Mouse (Mus musculus) stomach, postnatal 0 days (tissue): ENCODE data around the gene Atp5d. TPM values are rescaled to one million over a fixed set of nuclear protein-coding genes. Genes with fewer than 3 reads are reported as not detected.

Experiments
- ATAC-seq: fragments of 200-750 bp; cut with Nextera tagmentation; 2 replicates; pipeline ENCODE4 v1.8.0; 2017; ENCODE audit not compliant: low FRiP score, low TSS enrichment
- DNase-seq: peaks from one replicate; pipeline ENCODE4 v3.0.0-alpha.2; 2016; ENCODE audit warnings: low spot score
- H3K27ac ChIP-seq: fragments of 300-500 bp; sonication (generic); replicated peaks from 2 replicates; pipeline ENCODE4 v1.5.1; 2014; ENCODE audit warnings: mild to moderate bottlenecking, control low read depth
- H3K27me3 ChIP-seq: fragments of 300-500 bp; sonication (generic); 2 replicates; pipeline ENCODE4 v1.6.1; 2014; ENCODE audit warnings: low read length; ENCODE audit not compliant: control insufficient read depth, insufficient read depth
- H3K36me3 ChIP-seq: fragments of 300-500 bp; sonication (generic); 2 replicates; pipeline ENCODE4 v1.6.1; 2014; ENCODE audit warnings: low read length, mixed read lengths; ENCODE audit not compliant: control insufficient read depth, insufficient read depth
- H3K4me1 ChIP-seq: fragments of 300-500 bp; sonication (generic); replicated peaks from 2 replicates; pipeline ENCODE4 v1.6.1; 2014; ENCODE audit warnings: antibody characterized with exemption; ENCODE audit not compliant: control insufficient read depth, insufficient read depth
- H3K4me2 ChIP-seq: fragments of 300-500 bp; sonication (generic); replicated peaks from 2 replicates; pipeline ENCODE4 v1.6.1; 2014; ENCODE audit warnings: low read depth, mild to moderate bottlenecking, control low read depth, moderate library complexity
- H3K4me3 ChIP-seq: fragments of 300-500 bp; sonication (generic); 2 replicates; pipeline ENCODE4 v1.5.1; 2014; ENCODE audit warnings: low read depth, low read length, control low read depth
- H3K9ac ChIP-seq: fragments of 300-500 bp; sonication (generic); 2 replicates; pipeline ENCODE4 v1.6.1; 2014; ENCODE audit warnings: mild to moderate bottlenecking, low read length, control low read depth, mixed read lengths
- H3K9me3 ChIP-seq: fragments of 300-500 bp; sonication (generic); 2 replicates; pipeline ENCODE4 v1.6.1; 2016; ENCODE audit warnings: low read length; ENCODE audit not compliant: control insufficient read depth
- CTCF ChIP-seq: IDR thresholded peaks from 2 replicates; pipeline ENCODE4 v1.5.1; 2016; ENCODE audit warnings: antibody characterized with exemption, low read depth, mild to moderate bottlenecking, moderate library complexity
- EP300 ChIP-seq: optimal IDR thresholded peaks from 2 replicates; pipeline ENCODE3; 2016; ENCODE audit warnings: antibody characterized with exemption
- WGBS: fragments of 180-500 bp; shearing (Covaris S2); extraction: QIAGEN DNeasy Blood & Tissue Kit; methylation state at CpG from one replicate; pipeline ENCODE4 v1.1.7; 2014; 5-methylcytosine and 5-hydroxymethylcytosine counted together
- polyA plus RNA-seq: library from polyadenylated mRNA; unstranded; fragments of >200 nt; fragmentation: Nextera tagmentation; extraction: Ambion mirVana; gene quantifications from 2 replicates; pipeline ENCODE4 v1.2.1, GENCODE M21; 2015

Atp5d gene
- polyA plus RNA-seq, 1 experiment from 2014 or later: 705 TPM

GRCm38 (mm10) chr10:80104181-80104580 lies 34.3 kb upstream of the Atp5d start:
- ATAC-seq (no peak), DNase-seq (no peak)
- no peak overlapping the region for H3K27ac ChIP-seq
- WGBS: 83% methylated on average over 3 of the region's 3 CpGs
- H3K4me2 ChIP-seq: no peak overlapping the region
- H3K27me3 ChIP-seq: no peaks in the 10 kb centered on the region
- no peaks in the 10 kb centered on the region for H3K36me3 ChIP-seq
- no peak overlapping the region for H3K9ac ChIP-seq
- no peak overlapping the region for H3K4me3 ChIP-seq
- peaks cover 11% of the 10 kb centered on the region for H3K4me1 ChIP-seq
- TF ChIP-seq CTCF: no peak
- no peak for TF ChIP-seq EP300
- H3K9me3 ChIP-seq: no peaks in the 10 kb centered on the region

- no peaks in the 10 kb centered on the region for H3K27me3 ChIP-seq
- peak within 1 kb of the TSS; percentile 43 for H3K9ac ChIP-seq
- no peaks in the 10 kb centered on the region for H3K36me3 ChIP-seq
- peak within 1 kb of the TSS; percentile 36 for H3K4me2 ChIP-seq
- ATAC-seq: no peak
- peak within 1 kb of the TSS; percentile 84 for H3K27ac ChIP-seq
- peak within 1 kb of the TSS; percentile 10; the same call in 1 of the 2 replicates for H3K4me3 ChIP-seq
- DNase-seq: no peak
- 56% methylated on average over 5 of the region's 5 CpGs for WGBS
- peaks cover 9% of the 10 kb centered on the region for H3K4me1 ChIP-seq
- no peak for TF ChIP-seq CTCF
- TF ChIP-seq EP300: no peak
- no peaks in the 10 kb centered on the region for H3K9me3 ChIP-seq
Measured at GRCm38 (mm10) chr10:80105460-80105859, 33.0 kb upstream of the Atp5d start, which contains the start of gene Sbno2. Gene Sbno2, minus strand, starts transcription at chr10:80105571.

GRCm38 (mm10) chr10:80105926-80106325 lies 32.5 kb upstream of the Atp5d start:
- Histone ChIP-seq H3K4me1 (peaks cover 6% of the 10 kb centered on the region), H3K9ac (peak overlapping the region; percentile 43), H3K36me3 (no peaks in the 10 kb centered on the region), H3K4me2 (peak overlapping the region; percentile 36), H3K27me3 (no peaks in the 10 kb centered on the region), H3K4me3 (peak overlapping the region; percentile 10; the same call in 1 of the 2 replicates), H3K27ac (peak overlapping the region; percentile 84), H3K9me3 (no peaks in the 10 kb centered on the region)
- DNase-seq: peak; percentile 56
- WGBS: 46% methylated on average over 5 of the region's 5 CpGs
- TF ChIP-seq CTCF (no peak), EP300 (no peak)
- ATAC-seq: 0 out of 2 replicates have a peak, but pooled peaks have one; percentile 30

- H3K36me3 ChIP-seq: no peaks in the 10 kb centered on the region
- peak overlapping the region; percentile 35; the same call in 1 of the 2 replicates for H3K27ac ChIP-seq
- no peaks in the 10 kb centered on the region for H3K27me3 ChIP-seq
- 0 out of 2 replicates have a peak, but pooled peaks have one; percentile 10 for ATAC-seq
- no peak overlapping the region for H3K4me3 ChIP-seq
- H3K4me1 ChIP-seq: no peaks in the 10 kb centered on the region; the same call in 1 of the 2 replicates
- WGBS: 49% methylated on average over 6 of the region's 6 CpGs
- TF ChIP-seq EP300 (no peak), CTCF (no peak)
- H3K9me3 ChIP-seq: no peaks in the 10 kb centered on the region
- H3K4me2 ChIP-seq: no peak overlapping the region
- H3K9ac ChIP-seq: no peak overlapping the region
- DNase-seq: no peak
Measured at GRCm38 (mm10) chr10:80107678-80108077, 30.8 kb upstream of the Atp5d start.

- Histone ChIP-seq H3K36me3 (no peaks in the 10 kb centered on the region), H3K27me3 (no peaks in the 10 kb centered on the region), H3K4me1 (peaks cover 10% of the 10 kb centered on the region; the same call in 1 of the 2 replicates), H3K9ac (peak overlapping the region; percentile 61), H3K9me3 (no peaks in the 10 kb centered on the region), H3K4me2 (peak overlapping the region; percentile 65), H3K4me3 (peak overlapping the region; percentile 44), H3K27ac (peak overlapping the region; percentile 90)
- TF ChIP-seq CTCF: peak; percentile 98
- TF ChIP-seq EP300: no peak
- peak; percentile 95 for DNase-seq
- 2% methylated on average over 27 of the region's 27 CpGs for WGBS
- peak; percentile 69 for ATAC-seq
Measured at GRCm38 (mm10) chr10:80114341-80115284, 23.8 kb upstream of the Atp5d start.
